Comparison of ENCODE assay signal across 8 mouse cellular contexts in the genomic region with DNA sequence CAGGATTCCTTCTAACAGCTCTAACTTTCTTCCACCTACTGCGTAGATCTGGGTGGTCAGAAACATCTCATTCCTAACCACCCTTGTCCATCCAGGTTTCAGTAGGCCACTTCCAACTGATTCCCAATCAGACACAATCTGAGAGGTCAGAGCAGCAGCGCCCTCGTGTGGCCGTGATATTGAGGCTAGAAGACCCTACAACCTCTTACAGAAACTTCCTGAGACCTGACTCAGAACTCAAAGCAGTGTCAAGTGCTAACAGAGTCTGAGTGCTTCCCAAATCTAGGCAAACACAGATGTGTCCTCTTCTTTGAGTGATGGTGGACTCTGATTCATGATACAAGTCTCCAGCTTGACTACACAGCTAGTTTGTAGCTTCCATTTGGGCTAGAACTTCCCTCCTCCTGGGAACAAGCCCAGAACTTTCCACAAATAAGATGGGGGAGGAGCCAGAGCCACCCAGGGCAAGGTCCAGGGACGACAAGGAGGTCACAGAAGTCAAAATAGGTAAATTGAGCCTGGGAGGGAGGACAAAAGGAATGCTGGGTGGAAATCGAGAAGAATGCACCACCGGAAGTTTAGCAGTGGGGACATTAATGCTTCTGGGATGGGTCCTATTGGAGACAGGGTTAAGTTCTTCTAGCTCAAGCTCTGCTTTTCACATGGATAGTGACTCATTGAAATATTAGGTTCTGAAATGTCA. TPM values are rescaled to one million over a fixed set of nuclear protein-coding genes. Genes with fewer than 3 reads are reported as not detected.
DNase-seq lines count a peak whose midpoint lies in the region; ATAC-seq and TF ChIP-seq lines count a peak whose summit lies in the region.

No protein-coding gene starts in this region.

- no peak for TF ChIP-seq EP300 in heart, adult 2 months (IDR thresholded peaks at IDR 0.05; ENCODE audit: insufficient read depth, low read depth, low read length)

- peak; percentile 85 for ATAC-seq in Patski

- H3K36me3 ChIP-seq in heart, adult 2 months (ENCODE audit: control insufficient read depth, insufficient read depth, low read length) = no peaks in the 10 kb centered on the region

- intact Hi-C loops in heart, adult 2 months (cut with DNase I) = loop anchor here (1.0 to 2.0 kb wide), 2 partner anchors 50 to 82 kb away; no protein-coding TSS in a partner anchor

- no peak for TF ChIP-seq POLR2A in heart, adult 2 months (IDR thresholded peaks at IDR 0.05; ENCODE audit: insufficient read depth, low read depth, low read length)
- TF ChIP-seq POLR2A in lung, adult 2 months (IDR thresholded peaks at IDR 0.05; ENCODE audit: borderline replicate concordance, extremely low read depth, low read depth, low read length) = no peak

- POLR2A ChIA-PET in Patski (lab: Charles Lee) = no interaction called here

- CTCF ChIA-PET in Patski (lab: Charles Lee) = interaction anchor here (0.6 to 3.1 kb wide), 24 partner anchors 10 to 207 kb away, joined by 3 to 16 read pairs (median 4); a partner anchor contains a TSS

- no peaks in the 10 kb centered on the region for H3K27me3 ChIP-seq in Patski
- no peaks in the 10 kb centered on the region for H3K27me3 ChIP-seq in heart, adult 2 months (ENCODE audit: control insufficient read depth, insufficient read depth, low read length)

- no peak overlapping the region for H3K4me3 ChIP-seq in heart, adult 2 months
- no peak overlapping the region for H3K4me3 ChIP-seq in lung, adult 2 months (replicated peaks; ENCODE audit: extremely low read depth, low read depth, low read length)

- in situ Hi-C loops in Patski (cut with MboI; ENCODE audit: low pct_unique_long_range_greater_than_20kb) = no loop called here

- H3K79me2 ChIP-seq in heart, adult 2 months (replicated peaks; ENCODE audit: control insufficient read depth, insufficient read depth, low read length) = no peaks in the 10 kb centered on the region

- no peaks in the 10 kb centered on the region for H3K4me1 ChIP-seq in heart, adult 2 months (ENCODE audit: control insufficient read depth, insufficient read depth, low read length)
- no peaks in the 10 kb centered on the region for H3K4me1 ChIP-seq in lung, adult 2 months (ENCODE audit: control insufficient read depth, insufficient read depth, low read length)

- TF ChIP-seq CTCF in Patski (IDR thresholded peaks at IDR 0.05) = peak; percentile 87
- TF ChIP-seq CTCF in heart, adult 2 months (IDR thresholded peaks at IDR 0.05) = peak; percentile 91
- peak; percentile 87 for TF ChIP-seq CTCF in lung, adult 2 months (IDR thresholded peaks at IDR 0.05; ENCODE audit: insufficient read depth, low read length)

- DNase-seq in 3T3-L1 (ENCODE audit: low read depth, low spot score) (peak; percentile 95), Patski (ENCODE audit: low read depth, low spot score) (peak; percentile 28)
- DNase-seq in cerebellum, postnatal 25 days = peak; percentile 80 to 91
- DNase-seq in heart, adult 2 months = peak; percentile 62 to 78
- DNase-seq in kidney, postnatal 25 days = peak; percentile 77 to 94
- DNase-seq in lung, adult 2 months = peak; percentile 82
- peak; percentile 76 for DNase-seq in right cerebral cortex, adult 18-20 months
- DNase-seq in urinary bladder, postnatal 10 days (ENCODE audit: low spot score) = peak; percentile 42

- 26% methylated on average over 7 of the region's 7 CpGs for WGBS in heart, adult 2 months
- 23% methylated on average over 7 of the region's 7 CpGs for WGBS in lung, adult 2 months

- no peak overlapping the region for H3K9ac ChIP-seq in heart, adult 2 months (ENCODE audit: low read depth, low read length)

- H3K27ac ChIP-seq in heart, adult 2 months = no peak overlapping the region

RNA-seq across cellular contexts. Expression of a gene that starts 3.8 kb away (rescaled TPM):
- polyA plus RNA-seq in Patski (2021) = 36.3 TPM
- 1 to 10 TPM in 1 of 2 experiments, under 1 TPM in 1; 0.94 to 1.4 TPM for total RNA-seq in heart, adult 2 months (2021)
- polyA plus RNA-seq in heart, adult 2 months (2012; rRNA removed) = 2.3 and 4.3 TPM in 2 replicates
- 12.8 and 21.6 TPM in 2 replicates for polyA plus RNA-seq in lung, adult 2 months (2012; rRNA removed)

RNA-seq across cellular contexts. Expression of a gene that starts 7.8 kb away (rescaled TPM):
- 0.28 TPM for polyA plus RNA-seq in Patski (2021)
- total RNA-seq in heart, adult 2 months (2021) = under 1 TPM; 0.41 to 0.63 TPM
- polyA plus RNA-seq in heart, adult 2 months (2012; rRNA removed) = 0.14 and 0.35 TPM in 2 replicates
- polyA plus RNA-seq in lung, adult 2 months (2012; rRNA removed) = 0.58 and 1.2 TPM in 2 replicates

RNA-seq across cellular contexts. Expression of a gene that starts 16.1 kb away (rescaled TPM):
- polyA plus RNA-seq in Patski (2021) = not detected
- under 1 TPM; 0.27 to 0.63 TPM for total RNA-seq in heart, adult 2 months (2021)
- 0.41 and 0.61 TPM in 2 replicates for polyA plus RNA-seq in heart, adult 2 months (2012; rRNA removed)
- 0.14 and 0.18 TPM in 2 replicates for polyA plus RNA-seq in lung, adult 2 months (2012; rRNA removed)

RNA-seq across cellular contexts. Expression of a gene that starts 26.0 kb away (rescaled TPM):
- 0.10 TPM for polyA plus RNA-seq in Patski (2021)
- not detected for total RNA-seq in heart, adult 2 months (2021)
- 0.09 TPM in 1 of 2 replicates, not detected in the other for polyA plus RNA-seq in heart, adult 2 months (2012; rRNA removed)
- polyA plus RNA-seq in lung, adult 2 months (2012; rRNA removed) = not detected in 2 replicates

RNA-seq across cellular contexts. Expression of a gene that starts 38.8 kb away (rescaled TPM):
- polyA plus RNA-seq in Patski (2021) = 10.3 TPM
- 10 to 100 TPM; 14.1 to 18.2 TPM for total RNA-seq in heart, adult 2 months (2021)
- polyA plus RNA-seq in heart, adult 2 months (2012; rRNA removed) = 4.0 and 8.8 TPM in 2 replicates
- polyA plus RNA-seq in lung, adult 2 months (2012; rRNA removed) = 1.1 and 1.4 TPM in 2 replicates

Comparison
In these comparisons a context has a peak if more than half of its experiments do, and no peak if none do; other contexts are left out.
1. DNase-seq: peak in every context shown above with its lines; median percentile 95 in 3T3-L1; 86 in cerebellum, postnatal 25 days; 86 in kidney, postnatal 25 days; 82 in lung, adult 2 months; 76 in right cerebral cortex, adult 18-20 months; 70 in heart, adult 2 months; 42 in urinary bladder, postnatal 10 days; 28 in Patski.